Mouse (Mus musculus) MEL (cell line): Measurements from ENCODE around the gene Tarm1. TPM values are rescaled to one million over a fixed set of nuclear protein-coding genes. Genes with fewer than 3 reads are reported as not detected.

ENCODE experiments used
- DNase-seq: peaks from one replicate; pipeline ENCODE4 v3.0.0; 2011; ENCODE audit warnings: low read depth, low spot score
- H3K27ac ChIP-seq: 2 replicates; pipeline ENCODE4 v1.5.1; 2012; ENCODE audit warnings: low read depth, mild to moderate bottlenecking, control low read depth, low read length, moderate library complexity; ENCODE audit not compliant: control insufficient read depth
- H3K27me3 ChIP-seq, 2 experiments: fragments of 150-350 bp in 1 of 2; sonication (generic) in 1 of 2; 2 replicates each; pipeline ENCODE4 v1.6.1; 2012; ENCODE audit warnings: low read length in 2 of 2, mild to moderate bottlenecking in 2 of 2, improper control_type of control experiment in 1 of 2, moderate library complexity in 1 of 2; ENCODE audit not compliant: insufficient read depth in 2 of 2, control insufficient read depth in 1 of 2
- H3K36me3 ChIP-seq, 2 experiments: 2 replicates each; pipeline ENCODE4 v1.6.1; 2012 to 2014; ENCODE audit warnings: low read length in 2 of 2, improper control_type of control experiment in 1 of 2, inconsistent platforms in 1 of 2, mild to moderate bottlenecking in 1 of 2; ENCODE audit not compliant: insufficient read depth in 2 of 2, control insufficient read depth in 1 of 2
- H3K4me1 ChIP-seq, 2 experiments: fragments of 150-350 bp in 1 of 2; sonication (generic) in 1 of 2; 2 replicates each; pipeline ENCODE4 v1.6.1; 2012; ENCODE audit warnings: low read length in 2 of 2, improper control_type of control experiment in 1 of 2, mild to moderate bottlenecking in 1 of 2; ENCODE audit not compliant: insufficient read depth in 2 of 2, control insufficient read depth in 1 of 2
- H3K4me3 ChIP-seq, 2 experiments: fragments of 150-350 bp in 1 of 2; sonication (generic) in 1 of 2; 2 replicates each; pipeline ENCODE4 v1.5.1; 2012; ENCODE audit warnings: low read depth in 2 of 2, low read length in 2 of 2, mild to moderate bottlenecking in 2 of 2, moderate library complexity in 2 of 2, control low read depth in 1 of 2, improper control_type of control experiment in 1 of 2; ENCODE audit not compliant: control insufficient read depth in 1 of 2, insufficient read depth in 1 of 2
- H3K79me2 ChIP-seq: 2 replicates; pipeline ENCODE4 v1.6.1; 2012; ENCODE audit warnings: mild to moderate bottlenecking, low read length, moderate library complexity; ENCODE audit not compliant: control insufficient read depth, poor library complexity, insufficient read depth
- H3K9ac ChIP-seq: 2 replicates; pipeline ENCODE4 v1.6.1; 2012; ENCODE audit warnings: low read depth, mild to moderate bottlenecking, control low read depth, low read length, moderate library complexity; ENCODE audit not compliant: control insufficient read depth, poor library complexity, severe bottlenecking
- H3K9me3 ChIP-seq: fragments of 150-350 bp; sonication (generic); replicated peaks from 2 replicates; pipeline ENCODE4 v1.6.1; 2012; ENCODE audit warnings: mild to moderate bottlenecking, low read length, improper control_type of control experiment, moderate library complexity; ENCODE audit not compliant: insufficient read depth
- BHLHE40 ChIP-seq: IDR thresholded peaks from 2 replicates; pipeline ENCODE4 v1.6.1; 2012; ENCODE audit warnings: low read depth, mild to moderate bottlenecking, inconsistent platforms, low read length, improper control_type of control experiment, borderline replicate concordance
- CHD1 ChIP-seq: IDR thresholded peaks from 2 replicates; pipeline ENCODE4 v1.6.1; 2012; ENCODE audit warnings: low read depth, mild to moderate bottlenecking, inconsistent platforms, low read length, improper control_type of control experiment
- E2F4 ChIP-seq: IDR thresholded peaks from 2 replicates; pipeline ENCODE4 v1.6.1; 2011; ENCODE audit warnings: low read depth, low read length, improper control_type of control experiment, borderline replicate concordance
- EP300 ChIP-seq, 2 experiments: IDR thresholded peaks; 2 replicates each; pipeline ENCODE4 v1.6.1; 2011; ENCODE audit warnings: improper control_type of control experiment in 2 of 2, low read length in 2 of 2, low read depth in 1 of 2, mild to moderate bottlenecking in 1 of 2
- ETS1 ChIP-seq: IDR thresholded peaks from 2 replicates; pipeline ENCODE4 v1.6.1; 2012; ENCODE audit warnings: low read depth, mild to moderate bottlenecking, inconsistent platforms, low read length, improper control_type of control experiment, moderate library complexity
- MAFK ChIP-seq: IDR thresholded peaks from 2 replicates; pipeline ENCODE4 v1.6.1; 2011; ENCODE audit warnings: low read depth, mild to moderate bottlenecking, low read length, improper control_type of control experiment, borderline replicate concordance
- MAX ChIP-seq: IDR thresholded peaks from 2 replicates; pipeline ENCODE4 v1.6.1; 2011; ENCODE audit warnings: low read length, improper control_type of control experiment
- MXI1 ChIP-seq: IDR thresholded peaks from 2 replicates; pipeline ENCODE4 v1.6.1; 2011; ENCODE audit warnings: mild to moderate bottlenecking, low read depth, low read length, improper control_type of control experiment
- NELFE ChIP-seq: IDR thresholded peaks from 2 replicates; pipeline ENCODE4 v1.6.1; 2011; ENCODE audit warnings: low read depth, low read length, improper control_type of control experiment
- NRF1 ChIP-seq: IDR thresholded peaks from 2 replicates; pipeline ENCODE4 v1.6.1; 2014; ENCODE audit warnings: low read depth, mild to moderate bottlenecking, inconsistent platforms, low read length, improper control_type of control experiment, moderate library complexity; ENCODE audit not compliant: poor library complexity, insufficient read depth, severe bottlenecking
- RCOR1 ChIP-seq: IDR thresholded peaks from 2 replicates; pipeline ENCODE4 v1.6.1; 2012; ENCODE audit warnings: low read depth, mild to moderate bottlenecking, inconsistent platforms, low read length, improper control_type of control experiment
- SMC3 ChIP-seq: IDR thresholded peaks from 2 replicates; pipeline ENCODE4 v1.6.1; 2011; ENCODE audit warnings: low read depth, low read length, improper control_type of control experiment
- TAL1 ChIP-seq: IDR thresholded peaks from 2 replicates; pipeline ENCODE4 v1.6.1; 2012; ENCODE audit warnings: mild to moderate bottlenecking, inconsistent platforms, low read length, moderate library complexity, mixed read lengths
- UBTF ChIP-seq: IDR thresholded peaks from 2 replicates; pipeline ENCODE4 v1.6.1; 2012; ENCODE audit warnings: low read depth, mild to moderate bottlenecking, inconsistent platforms, low read length, improper control_type of control experiment, moderate library complexity, borderline replicate concordance; ENCODE audit not compliant: insufficient read depth
- ZC3H11A ChIP-seq: IDR thresholded peaks from 2 replicates; pipeline ENCODE4 v1.6.1; 2012; ENCODE audit warnings: low read depth, mild to moderate bottlenecking, inconsistent platforms, low read length, improper control_type of control experiment
- polyA plus RNA-seq, 2 experiments: library from polyadenylated mRNA; stranded (reverse) in 1 of 2; unstranded in 1 of 2; fragments of >175 nt in 1 of 2; fragments of >200 nt in 1 of 2; gene quantifications; 2 replicates each; pipeline versions ENCODE4 v1.2.1 to v1.2.4; 2012; ENCODE audit warnings: low replicate concordance in 2 of 2, low read depth in 1 of 2; ENCODE audit not compliant: insufficient read length in 2 of 2, insufficient read depth in 1 of 2, missing spikeins in 1 of 2
- total RNA-seq: library from RNA; depleted of rRNA; stranded (reverse); fragments of 300-350 nt; gene quantifications from 2 replicates; pipeline ENCODE4 v1.2.3, GENCODE M21; 2012

The Tarm1 gene
- total and polyA plus RNA-seq, 3 experiments: 1.1 to 1.7 TPM; not detected in 1

DNA sequence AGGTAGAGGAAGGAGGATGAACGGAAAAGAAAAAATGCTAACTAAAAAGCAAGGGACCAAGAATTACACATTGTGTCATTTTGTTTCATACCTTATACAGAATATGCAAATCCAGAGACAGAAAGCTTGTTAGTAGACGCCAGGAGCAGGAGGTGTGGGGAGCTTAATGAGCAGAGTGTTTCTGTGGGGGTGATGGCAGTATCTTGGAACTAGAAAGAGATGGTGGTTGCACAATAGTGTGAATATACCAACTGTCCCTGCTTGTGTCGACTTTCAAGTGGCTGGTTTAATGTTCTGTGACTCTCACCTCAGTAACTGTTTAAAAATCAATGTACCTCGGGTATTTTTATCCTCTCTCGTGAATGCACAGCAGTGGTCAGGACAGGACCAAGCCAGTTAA is 25.7 kb downstream of the Tarm1 start:
- no peaks in the 10 kb centered on the region for H3K4me1 ChIP-seq
- DNase-seq: no peak
- peaks cover 0 to 4% of the 10 kb centered on the region in 2 experiments; a peak in 2 of 4 replicates for H3K27me3 ChIP-seq
- no peaks in the 10 kb centered on the region for H3K36me3 ChIP-seq
- no peaks in the 10 kb centered on the region for H3K9me3 ChIP-seq
- H3K27ac ChIP-seq: no peak overlapping the region
- H3K9ac ChIP-seq: no peak overlapping the region
- H3K79me2 ChIP-seq: no peaks in the 10 kb centered on the region
- TF ChIP-seq MAFK (no peak), BHLHE40 (no peak)
- TF ChIP-seq, all 39 proteins: peak for 0
- H3K4me3 ChIP-seq: no peak overlapping the region

- Histone ChIP-seq H3K27me3 (peaks cover 0 to 4% of the 10 kb centered on the region in 2 experiments; a peak in 3 of 4 replicates), H3K79me2 (no peaks in the 10 kb centered on the region), H3K36me3 (no peaks in the 10 kb centered on the region), H3K9me3 (no peaks in the 10 kb centered on the region), H3K4me3 (no peak overlapping the region), H3K4me1 (no peaks in the 10 kb centered on the region), H3K27ac (no peak overlapping the region), H3K9ac (no peak overlapping the region)
- TF ChIP-seq CHD1 (no peak), NELFE (no peak), E2F4 (no peak), NRF1 (no peak), ZC3H11A (no peak), BHLHE40 (no peak), UBTF (no peak), TAL1 (no peak), RCOR1 (no peak)
- DNase-seq: no peak
Measured at GRCm38 (mm10) chr7:3474291-3475080, 27.9 kb downstream of the Tarm1 start.

DNA sequence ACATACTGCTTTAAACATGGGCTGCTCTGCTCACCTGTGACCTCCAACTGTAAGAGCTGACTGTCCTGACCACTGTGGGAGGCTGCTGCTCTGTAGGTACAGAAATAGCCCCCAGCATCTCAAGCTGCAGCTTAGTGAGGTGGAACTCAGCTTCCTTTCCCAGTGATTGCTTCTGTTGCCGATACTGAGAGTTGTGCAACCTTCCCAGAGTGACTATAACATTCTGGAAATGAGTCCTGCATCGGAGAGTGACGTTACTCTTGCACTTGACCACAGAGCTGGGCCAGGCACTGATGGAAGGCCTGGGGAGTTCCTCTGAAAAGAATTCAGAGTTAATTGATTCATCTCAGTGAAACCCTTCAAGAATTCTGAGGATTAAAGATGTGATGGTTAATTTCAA is 29.6 kb downstream of the Tarm1 start:
- no peaks in the 10 kb centered on the region for H3K4me1 ChIP-seq
- TF ChIP-seq MAX (no peak), ETS1 (no peak), MXI1 (no peak), CHD1 (no peak), EP300 (IDR thresholded peaks at IDR 0.05; ENCODE audit: low read depth in 1 of 2, low read length in 2 of 2) (no peak), SMC3 (no peak), E2F4 (no peak)
- TF ChIP-seq, all 39 proteins: peak for 0
- no peak for DNase-seq

More for the DNA sequence above, 29.6 kb downstream of the Tarm1 start:
- Histone ChIP-seq H3K79me2 (no peaks in the 10 kb centered on the region), H3K36me3 (no peaks in the 10 kb centered on the region), H3K9me3 (no peaks in the 10 kb centered on the region), H3K4me3 (no peak overlapping the region), H3K27me3 (peaks cover 2 to 4% of the 10 kb centered on the region in 2 experiments; a peak in 3 of 4 replicates), H3K9ac (no peak overlapping the region), H3K27ac (no peak overlapping the region)
